Mouse (Mus musculus): ENCODE measurements around the gene Ccdc40. TPM values are rescaled to one million over a fixed set of nuclear protein-coding genes. Genes with fewer than 3 reads are reported as not detected.

The Ccdc40 gene
- polyA plus RNA-seq, 1 experiment, result 2.5 TPM

- Histone ChIP-seq H3K36me3 (ENCODE audit: control insufficient read depth, insufficient read depth, low read length) (peaks cover 14% of the 10 kb centered on the region), H3K27me3 (ENCODE audit: control insufficient read depth, insufficient read depth, low read length) (no peaks in the 10 kb centered on the region), H3K4me3 (ENCODE audit: control insufficient read depth, insufficient read depth, low read length) (no peak overlapping the region), H3K4me1 (replicated peaks; ENCODE audit: control insufficient read depth, insufficient read depth, low read length) (peaks cover 16% of the 10 kb centered on the region), H3K27ac (ENCODE audit: control insufficient read depth, insufficient read depth, low read length) (no peak overlapping the region)
- DNase-seq, result no peak
- 52% methylated on average over 2 of the region's 2 CpGs for WGBS
- TF ChIP-seq POLR2A (IDR thresholded peaks at IDR 0.05; ENCODE audit: control insufficient read depth, extremely low read depth, insufficient read depth, low read length, poor library complexity), result no peak
- no peak for TF ChIP-seq CTCF (IDR thresholded peaks at IDR 0.05; ENCODE audit: borderline replicate concordance, control insufficient read depth, extremely low read depth, insufficient read depth, low read length, poor library complexity)
These were observed 72.6 kb downstream of the Ccdc40 start for GRCm38 (mm10) chr11:119300986-119301385.

DNA sequence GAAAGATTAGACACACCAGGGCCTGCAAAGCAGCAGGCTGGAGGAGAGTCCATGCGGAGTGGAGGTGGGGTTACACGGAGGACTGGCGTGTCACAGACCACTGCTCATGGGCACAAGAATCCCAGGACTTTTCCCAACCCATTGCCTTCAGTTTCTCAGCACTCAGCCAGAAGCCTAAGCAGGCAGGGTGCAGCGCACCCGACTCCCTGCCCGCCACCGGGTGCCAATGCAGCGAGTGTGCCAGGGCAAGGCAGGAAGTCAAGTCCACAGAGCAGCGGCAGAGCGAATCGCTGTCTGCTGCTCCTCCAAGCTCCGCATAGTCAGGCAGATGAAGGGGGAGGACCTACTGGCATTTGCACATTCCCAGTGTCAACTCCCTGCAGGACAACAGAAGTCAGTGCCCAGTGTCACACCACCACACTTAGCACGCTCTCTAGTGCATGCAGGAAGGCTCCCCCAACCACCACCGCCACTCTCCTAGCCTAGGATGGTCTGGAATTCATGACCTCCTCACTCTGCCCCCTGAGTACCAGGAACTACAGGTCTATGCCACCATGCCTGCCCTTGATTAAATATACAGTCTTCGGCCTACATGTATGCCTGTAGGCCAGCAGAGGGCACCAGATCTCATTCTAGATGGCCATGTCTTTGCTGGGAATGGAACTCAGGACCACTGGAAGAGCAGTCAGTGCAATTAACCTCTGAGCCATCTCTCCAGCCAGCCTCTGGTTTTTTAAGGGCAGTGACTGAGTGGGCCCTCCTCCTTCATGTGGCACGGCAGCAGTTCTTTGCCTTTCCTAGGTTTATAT lies 76.7 kb downstream of the Ccdc40 start:
- peak; percentile 54 for DNase-seq
- H3K27me3 ChIP-seq (ENCODE audit: control insufficient read depth, insufficient read depth, low read length), result no peaks in the 10 kb centered on the region
- H3K4me3 ChIP-seq (ENCODE audit: control insufficient read depth, insufficient read depth, low read length), result no peak overlapping the region
- TF ChIP-seq POLR2A (IDR thresholded peaks at IDR 0.05; ENCODE audit: control insufficient read depth, extremely low read depth, insufficient read depth, low read length, poor library complexity) (no peak), CTCF (IDR thresholded peaks at IDR 0.05; ENCODE audit: borderline replicate concordance, control insufficient read depth, extremely low read depth, insufficient read depth, low read length, poor library complexity) (no peak)
- no peaks in the 10 kb centered on the region for H3K36me3 ChIP-seq (ENCODE audit: control insufficient read depth, insufficient read depth, low read length)
- H3K27ac ChIP-seq (ENCODE audit: control insufficient read depth, insufficient read depth, low read length), result no peak overlapping the region
- 60% methylated on average over 16 of the region's 16 CpGs for WGBS
- peaks cover 5% of the 10 kb centered on the region for H3K4me1 ChIP-seq (replicated peaks; ENCODE audit: control insufficient read depth, insufficient read depth, low read length)

DNA sequence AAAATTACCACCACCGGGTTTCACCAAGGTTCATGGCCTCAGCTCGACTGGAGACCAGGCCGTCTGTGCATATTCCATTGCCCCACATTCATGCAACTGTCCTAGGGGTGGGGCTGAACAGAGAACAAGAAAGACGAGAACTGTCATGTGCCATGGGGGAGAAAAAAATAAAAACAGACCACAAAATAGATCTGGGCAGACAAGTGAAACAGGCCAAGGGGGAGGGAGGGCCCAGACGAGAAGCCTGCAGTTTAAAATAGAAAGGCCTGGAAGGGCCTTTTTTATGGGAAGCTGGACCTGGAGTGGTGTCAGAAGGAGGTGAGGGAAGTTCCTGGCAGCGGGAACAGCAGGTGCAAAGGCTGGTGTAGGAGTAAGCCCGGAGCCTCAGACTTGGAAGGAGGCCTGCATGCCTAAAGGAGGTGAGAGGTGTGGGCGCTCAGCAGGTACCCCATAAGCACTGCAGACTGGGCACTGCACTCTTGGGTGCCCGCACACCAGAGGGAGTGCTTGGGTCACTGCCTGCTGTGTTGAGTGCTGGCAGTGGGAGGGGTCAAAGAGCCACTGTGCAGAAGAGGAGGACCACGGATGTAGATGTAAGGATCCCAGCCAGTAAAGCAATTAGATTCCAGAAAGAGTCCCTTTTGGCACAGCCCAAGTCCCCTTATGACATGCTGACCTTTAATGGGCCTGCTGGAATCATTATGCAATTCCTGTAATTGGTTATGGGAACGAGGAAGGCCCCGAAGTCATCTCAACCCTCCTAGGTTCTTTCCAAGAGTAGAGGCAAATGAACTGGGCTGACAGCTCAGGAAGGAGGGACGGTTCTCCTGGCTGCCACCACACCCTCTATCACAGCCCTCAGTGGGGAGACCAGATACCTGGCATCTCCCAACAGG lies 78.6 kb downstream of the Ccdc40 start:
- DNase-seq, result no peak
- no peaks in the 10 kb centered on the region for H3K27me3 ChIP-seq (ENCODE audit: control insufficient read depth, insufficient read depth, low read length)
- no peak for TF ChIP-seq POLR2A (IDR thresholded peaks at IDR 0.05; ENCODE audit: control insufficient read depth, extremely low read depth, insufficient read depth, low read length, poor library complexity)
- TF ChIP-seq CTCF (IDR thresholded peaks at IDR 0.05; ENCODE audit: borderline replicate concordance, control insufficient read depth, extremely low read depth, insufficient read depth, low read length, poor library complexity), result no peak
- WGBS, result 74% methylated on average over 13 of the region's 13 CpGs
- no peaks in the 10 kb centered on the region for H3K4me1 ChIP-seq (replicated peaks; ENCODE audit: control insufficient read depth, insufficient read depth, low read length)
- H3K4me3 ChIP-seq (ENCODE audit: control insufficient read depth, insufficient read depth, low read length), result no peak overlapping the region
- no peak overlapping the region for H3K27ac ChIP-seq (ENCODE audit: control insufficient read depth, insufficient read depth, low read length)
- no peaks in the 10 kb centered on the region for H3K36me3 ChIP-seq (ENCODE audit: control insufficient read depth, insufficient read depth, low read length)

- H3K27me3 ChIP-seq (ENCODE audit: control insufficient read depth, insufficient read depth, low read length), result no peaks in the 10 kb centered on the region
- no peaks in the 10 kb centered on the region for H3K36me3 ChIP-seq (ENCODE audit: control insufficient read depth, insufficient read depth, low read length)
- DNase-seq, result no peak
- no peak within 1 kb of the TSS for H3K4me3 ChIP-seq (ENCODE audit: control insufficient read depth, insufficient read depth, low read length)
- TF ChIP-seq POLR2A (IDR thresholded peaks at IDR 0.05; ENCODE audit: control insufficient read depth, extremely low read depth, insufficient read depth, low read length, poor library complexity), result no peak
- TF ChIP-seq CTCF (IDR thresholded peaks at IDR 0.05; ENCODE audit: borderline replicate concordance, control insufficient read depth, extremely low read depth, insufficient read depth, low read length, poor library complexity), result no peak
- 90% methylated on average over 1 of the region's 1 CpGs for WGBS
- H3K4me1 ChIP-seq (replicated peaks; ENCODE audit: control insufficient read depth, insufficient read depth, low read length), result no peaks in the 10 kb centered on the region
- no peak within 1 kb of the TSS for H3K27ac ChIP-seq (ENCODE audit: control insufficient read depth, insufficient read depth, low read length)
These were observed 79.2 kb downstream of the Ccdc40 start, which contains the start of gene Card14 for GRCm38 (mm10) chr11:119307658-119307867. Gene Card14, plus strand, starts transcription at chr11:119307768.

DNA sequence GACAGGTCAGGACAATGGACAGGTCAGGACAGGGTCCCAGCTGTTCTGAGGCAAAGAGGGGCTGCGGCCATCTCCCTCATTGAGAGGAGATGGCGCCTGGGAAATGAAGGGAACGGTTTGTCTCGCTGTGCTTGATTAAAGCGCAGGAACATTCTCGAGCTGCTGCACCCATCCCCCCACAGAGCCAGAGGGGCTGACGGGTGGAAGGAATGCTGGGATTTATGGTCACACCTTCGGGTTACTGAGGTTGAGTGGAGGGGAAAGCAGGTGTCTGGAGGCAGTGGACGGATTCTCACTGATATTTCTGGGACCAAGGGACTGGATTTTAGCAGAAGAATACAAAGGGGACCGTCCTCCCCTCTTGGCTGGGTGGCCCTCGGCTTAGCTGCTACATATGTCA lies 79.5 kb downstream of the Ccdc40 start:
- 61% methylated on average over 11 of the region's 11 CpGs for WGBS
- H3K4me1 ChIP-seq (replicated peaks; ENCODE audit: control insufficient read depth, insufficient read depth, low read length), result no peaks in the 10 kb centered on the region
- H3K27me3 ChIP-seq (ENCODE audit: control insufficient read depth, insufficient read depth, low read length), result no peaks in the 10 kb centered on the region
- no peak overlapping the region for H3K4me3 ChIP-seq (ENCODE audit: control insufficient read depth, insufficient read depth, low read length)
- no peak overlapping the region for H3K27ac ChIP-seq (ENCODE audit: control insufficient read depth, insufficient read depth, low read length)
- no peak for DNase-seq
- no peaks in the 10 kb centered on the region for H3K36me3 ChIP-seq (ENCODE audit: control insufficient read depth, insufficient read depth, low read length)
- no peak for TF ChIP-seq POLR2A (IDR thresholded peaks at IDR 0.05; ENCODE audit: control insufficient read depth, extremely low read depth, insufficient read depth, low read length, poor library complexity)
- TF ChIP-seq CTCF (IDR thresholded peaks at IDR 0.05; ENCODE audit: borderline replicate concordance, control insufficient read depth, extremely low read depth, insufficient read depth, low read length, poor library complexity), result no peak

- 34% methylated on average over 10 of the region's 10 CpGs for WGBS
These were observed 82.2 kb downstream of the Ccdc40 start for GRCm38 (mm10) chr11:119310621-119311020.

More at GRCm38 (mm10) chr11:119310621-119311020, 82.2 kb downstream of the Ccdc40 start:
- DNase-seq, result no peak
- H3K4me1 ChIP-seq (replicated peaks; ENCODE audit: control insufficient read depth, insufficient read depth, low read length), result no peaks in the 10 kb centered on the region
- H3K4me3 ChIP-seq (ENCODE audit: control insufficient read depth, insufficient read depth, low read length), result no peak overlapping the region
- TF ChIP-seq POLR2A (IDR thresholded peaks at IDR 0.05; ENCODE audit: control insufficient read depth, extremely low read depth, insufficient read depth, low read length, poor library complexity) (no peak), CTCF (IDR thresholded peaks at IDR 0.05; ENCODE audit: borderline replicate concordance, control insufficient read depth, extremely low read depth, insufficient read depth, low read length, poor library complexity) (no peak)
- no peaks in the 10 kb centered on the region for H3K27me3 ChIP-seq (ENCODE audit: control insufficient read depth, insufficient read depth, low read length)
- H3K27ac ChIP-seq (ENCODE audit: control insufficient read depth, insufficient read depth, low read length), result no peak overlapping the region
- no peaks in the 10 kb centered on the region for H3K36me3 ChIP-seq (ENCODE audit: control insufficient read depth, insufficient read depth, low read length)
